Mouse (Mus musculus) lung, embryonic 16.5 days (tissue): ENCODE results near the gene S1pr3. TPM values are rescaled to one million over a fixed set of nuclear protein-coding genes. Genes with fewer than 3 reads are reported as not detected.

Experiments used
- ATAC-seq: fragments of 200-750 bp; cut with Nextera tagmentation; 2 replicates; pipeline ENCODE4 v1.8.0; 2017; ENCODE audit warnings: low read depth, mild to moderate bottlenecking, moderate library complexity
- H3K27ac ChIP-seq: fragments of 300-500 bp; sonication (generic); 2 replicates; pipeline ENCODE4 v1.5.1; 2014; ENCODE audit warnings: mild to moderate bottlenecking, control low read depth, low read length
- H3K27me3 ChIP-seq: fragments of 300-500 bp; sonication (generic); 2 replicates; pipeline ENCODE4 v1.6.1; 2014; ENCODE audit warnings: low read depth, low read length, mixed read lengths; ENCODE audit not compliant: control insufficient read depth, insufficient read depth
- H3K36me3 ChIP-seq: fragments of 300-500 bp; sonication (generic); 2 replicates; pipeline ENCODE4 v1.6.1; 2014; ENCODE audit warnings: low read length; ENCODE audit not compliant: control insufficient read depth, insufficient read depth
- H3K4me1 ChIP-seq: fragments of 300-500 bp; sonication (generic); replicated peaks from 2 replicates; pipeline ENCODE4 v1.6.1; 2014; ENCODE audit warnings: low read length, mixed read lengths; ENCODE audit not compliant: control insufficient read depth, insufficient read depth
- H3K4me2 ChIP-seq: fragments of 300-500 bp; sonication (generic); 2 replicates; pipeline ENCODE4 v1.6.1; 2014; ENCODE audit warnings: low read depth, low read length, control low read depth
- H3K4me3 ChIP-seq: fragments of 300-500 bp; sonication (generic); 2 replicates; pipeline ENCODE4 v1.5.1; 2014; ENCODE audit warnings: mild to moderate bottlenecking, low read length, control low read depth
- H3K9ac ChIP-seq: fragments of 300-500 bp; sonication (generic); 2 replicates; pipeline ENCODE4 v1.6.1; 2014; ENCODE audit warnings: low read length, control low read depth
- H3K9me3 ChIP-seq: fragments of 300-500 bp; sonication (generic); 2 replicates; pipeline ENCODE4 v1.6.1; 2016; ENCODE audit warnings: low read length; ENCODE audit not compliant: control insufficient read depth
- WGBS: fragments of 180-500 bp; shearing (Covaris S2); extraction: QIAGEN DNeasy Blood & Tissue Kit; methylation state at CpG from one replicate; pipeline ENCODE4 v1.1.7; 2014; 5-methylcytosine and 5-hydroxymethylcytosine counted together
- polyA plus RNA-seq: library from polyadenylated mRNA; unstranded; fragments of >200 nt; fragmentation: Nextera tagmentation; extraction: Ambion mirVana; gene quantifications from 2 replicates; pipeline ENCODE4 v1.2.1, GENCODE M21; 2015

The S1pr3 gene
- polyA plus RNA-seq, 1 experiment from 2014 or later, result 117 TPM

- 66% methylated on average over 4 of the region's 4 CpGs for WGBS
- no peak overlapping the region for H3K9ac ChIP-seq
- no peaks in the 10 kb centered on the region for H3K9me3 ChIP-seq
- ATAC-seq, result no peak
- H3K27me3 ChIP-seq, result no peaks in the 10 kb centered on the region
- no peaks in the 10 kb centered on the region for H3K4me1 ChIP-seq
- no peak overlapping the region for H3K4me2 ChIP-seq
- H3K36me3 ChIP-seq, result no peaks in the 10 kb centered on the region
- no peak overlapping the region for H3K27ac ChIP-seq
- no peak overlapping the region for H3K4me3 ChIP-seq
These were observed 55.9 kb downstream of the S1pr3 start for GRCm38 (mm10) chr13:51464294-51464693.

GRCm38 (mm10) chr13:51466117-51466841, 57.8 kb downstream of the S1pr3 start:
- Histone ChIP-seq H3K9ac (no peak overlapping the region), H3K27ac (no peak overlapping the region), H3K4me3 (no peak overlapping the region), H3K9me3 (no peaks in the 10 kb centered on the region), H3K36me3 (no peaks in the 10 kb centered on the region), H3K27me3 (no peaks in the 10 kb centered on the region), H3K4me2 (no peak overlapping the region), H3K4me1 (no peaks in the 10 kb centered on the region)
- 68% methylated on average over 14 of the region's 14 CpGs for WGBS
- ATAC-seq, result no peak

- WGBS, result 54% methylated on average over 17 of the region's 17 CpGs
- ATAC-seq, result no peak
- H3K36me3 ChIP-seq, result no peaks in the 10 kb centered on the region
These were observed 60.3 kb downstream of the S1pr3 start for GRCm38 (mm10) chr13:51468697-51469250.

More at GRCm38 (mm10) chr13:51468697-51469250, 60.3 kb downstream of the S1pr3 start:
- Histone ChIP-seq H3K9ac (no peak overlapping the region), H3K4me2 (peak overlapping the region; percentile 2), H3K9me3 (no peaks in the 10 kb centered on the region), H3K4me3 (no peak overlapping the region), H3K4me1 (no peaks in the 10 kb centered on the region), H3K27ac (no peak overlapping the region), H3K27me3 (no peaks in the 10 kb centered on the region)

Other genes starting within 250 kb of the S1pr3 start
- 2.0 and 3.2 TPM in 2 replicates for gene Nxnl2, start 237.6 kb upstream of the S1pr3 start, polyA plus RNA-seq
- not detected in 2 replicates for gene Shc3, start 160.8 kb downstream of the S1pr3 start, polyA plus RNA-seq
- gene Cks2, start 236.6 kb downstream of the S1pr3 start, polyA plus RNA-seq, result 350 and 356 TPM in 2 replicates
- gene Secisbp2, start 243.1 kb downstream of the S1pr3 start, polyA plus RNA-seq, result 27.5 and 28.3 TPM in 2 replicates